Mouse (Mus musculus) kidney, postnatal 4 days (tissue): ENCODE measurements around the gene Pphln1.

Experiments used
- DNase-seq, 2 experiments: peaks; one replicate each; pipeline ENCODE4 v3.0.0; 2021; ENCODE audit warnings: mixed read lengths in 2 of 2

Gene Pphln1

DNA sequence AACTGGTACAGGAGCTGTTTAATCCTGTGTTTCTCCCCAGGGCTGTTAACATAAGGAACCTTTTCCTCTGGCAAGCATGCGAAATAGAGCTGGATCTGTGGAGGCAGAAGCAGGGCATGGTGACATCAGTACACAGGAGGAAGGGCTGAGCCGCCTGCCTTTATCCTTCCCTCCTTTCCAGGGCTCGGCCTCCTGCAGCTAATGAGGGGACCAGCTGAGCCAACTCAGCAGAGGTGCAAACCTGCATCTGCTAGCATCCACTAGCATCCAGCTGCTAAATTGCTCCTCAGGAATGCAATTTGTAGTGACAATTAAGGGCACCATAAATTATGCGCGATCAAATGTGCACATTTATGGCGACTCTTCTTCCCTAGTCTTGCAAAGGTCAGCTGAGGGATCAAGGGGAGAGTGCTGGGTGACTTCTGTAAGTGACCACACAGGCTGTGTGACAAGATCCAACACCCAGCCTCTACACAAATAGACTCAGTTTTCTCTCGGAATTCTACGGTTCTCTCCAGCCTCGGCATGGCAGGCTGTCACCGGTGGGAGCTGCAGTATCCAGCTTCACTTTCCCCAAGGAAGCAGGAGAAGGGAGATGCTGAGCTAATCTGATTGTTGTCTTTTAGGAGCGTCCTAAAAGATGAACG, 112.7 kb downstream of the Pphln1 start:
- peak; percentile 26 to 44 for DNase-seq

DNA sequence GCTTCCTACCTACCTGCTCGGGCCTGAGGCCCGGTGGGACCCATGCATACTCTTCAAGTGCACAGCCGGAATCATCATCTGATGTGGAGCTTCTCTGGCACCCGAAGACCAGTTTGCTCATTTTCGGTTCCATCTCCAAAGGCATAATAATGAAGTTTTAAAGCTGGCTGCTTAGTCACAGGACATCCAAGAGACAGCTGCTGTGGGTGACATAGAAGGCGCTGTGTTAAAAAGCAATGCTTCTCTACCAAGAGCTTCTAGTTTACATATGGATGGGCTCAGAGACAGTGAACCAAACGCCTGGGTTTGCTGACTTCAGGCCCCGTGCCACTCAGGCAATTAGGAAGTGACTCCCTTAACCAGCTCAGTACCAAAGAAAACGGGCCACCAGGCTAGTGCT, 114.3 kb downstream of the Pphln1 start:
- DNase-seq = no peak

DNA sequence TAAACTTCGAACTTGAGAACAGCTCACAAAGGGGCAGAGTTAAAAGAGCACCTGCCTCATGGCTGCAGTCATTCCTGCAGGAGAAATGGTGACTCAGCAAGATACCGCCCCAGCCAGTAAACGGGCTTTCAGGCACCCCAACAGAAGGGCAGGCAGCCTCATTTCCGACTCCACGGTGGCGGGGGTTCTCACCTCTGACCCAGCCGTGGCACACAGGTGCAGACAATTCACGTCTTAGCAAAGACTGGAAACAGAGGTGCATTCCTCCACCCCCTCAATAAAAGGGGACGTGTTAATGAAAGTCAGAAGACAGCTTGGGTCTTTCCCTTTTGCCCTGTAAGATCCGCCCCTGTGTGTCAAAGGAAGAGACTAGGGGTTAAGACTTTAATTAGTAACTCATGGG, 115.8 kb downstream of the Pphln1 start:
- DNase-seq = peak; percentile 45 to 63

DNA sequence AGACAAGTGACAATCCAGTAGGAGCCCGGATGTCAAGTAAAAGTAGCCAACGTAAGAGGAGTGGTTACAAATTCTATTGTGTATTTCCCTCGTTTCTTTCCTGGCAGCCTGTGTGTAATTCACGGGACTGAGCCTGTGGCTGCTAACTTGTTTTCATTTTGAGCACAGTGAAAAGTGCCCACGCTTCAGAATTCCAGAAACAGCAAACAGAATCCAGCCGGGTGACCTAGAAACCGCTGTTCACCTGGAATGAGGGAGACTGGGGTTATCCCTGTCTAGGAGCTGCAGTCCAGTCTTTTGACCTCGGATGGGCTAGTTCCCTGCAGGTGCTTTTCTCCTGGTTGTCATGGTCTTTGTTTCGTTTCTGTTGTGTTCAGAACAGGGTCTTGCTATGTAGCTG, 117.2 kb downstream of the Pphln1 start:
- no peak for DNase-seq

DNA sequence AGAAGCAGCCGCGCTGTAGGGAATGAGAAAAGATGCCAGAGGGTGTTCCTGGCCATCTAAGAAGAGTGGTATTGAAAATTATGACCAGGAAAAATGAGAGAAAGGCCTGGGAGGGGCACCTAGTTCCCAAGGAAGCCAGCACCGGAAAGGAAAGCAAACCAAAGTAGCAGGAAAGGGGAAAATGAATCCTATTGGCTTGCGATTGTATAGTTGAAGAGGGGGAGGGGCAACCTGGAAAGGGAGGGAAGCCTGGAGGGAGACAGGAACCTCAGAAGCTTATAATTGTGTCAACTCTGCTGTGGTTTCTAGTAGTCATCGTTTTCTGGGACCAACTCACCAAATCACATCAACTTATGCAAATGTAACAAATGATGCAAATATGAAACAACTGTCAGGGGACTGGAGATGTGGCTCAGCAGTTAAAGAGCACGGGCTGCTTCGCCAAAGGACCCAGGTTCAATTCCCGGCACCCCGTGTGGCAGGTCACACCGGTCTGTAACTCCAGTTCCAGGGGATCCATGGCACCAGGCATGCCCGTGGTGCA, 118.9 kb downstream of the Pphln1 start:
- DNase-seq = peak in 1 of 2 experiments; percentile 20

DNA sequence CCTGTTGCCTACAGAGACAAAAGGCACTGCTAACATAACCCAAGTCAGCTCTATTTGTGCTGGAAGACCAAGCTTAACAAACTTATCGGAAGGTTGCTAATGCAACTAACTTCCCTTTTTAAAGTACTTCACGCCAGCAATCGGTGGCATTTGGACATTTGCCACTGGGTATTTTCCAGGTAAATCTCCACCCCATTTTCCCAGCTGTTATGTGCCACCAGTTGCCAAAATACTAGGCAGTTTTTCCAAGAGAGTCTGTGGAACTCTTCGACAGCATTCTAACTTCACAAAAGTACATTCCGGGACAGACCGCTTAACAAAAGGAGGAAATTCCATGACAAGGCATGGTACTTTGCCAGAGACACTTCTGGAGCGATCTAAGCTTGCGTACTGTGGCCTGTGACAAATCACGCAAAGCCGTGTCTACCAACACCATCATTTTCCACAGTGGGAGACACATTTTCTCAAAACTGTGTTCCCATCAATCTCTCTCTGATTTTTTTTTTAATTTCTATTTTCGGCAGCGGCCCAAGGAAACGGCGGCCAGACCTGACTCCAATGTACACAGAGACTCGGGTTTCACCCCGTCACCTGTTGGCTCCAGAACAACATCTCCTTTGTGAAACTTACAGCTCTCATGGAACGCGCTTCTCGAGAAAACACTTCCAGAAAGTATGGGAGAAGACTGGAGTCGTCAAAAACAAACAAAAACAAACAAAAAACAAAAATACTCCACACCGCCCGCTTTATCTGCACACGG, 120.2 kb downstream of the Pphln1 start:
- peak; percentile 37 to 60 for DNase-seq

DNA sequence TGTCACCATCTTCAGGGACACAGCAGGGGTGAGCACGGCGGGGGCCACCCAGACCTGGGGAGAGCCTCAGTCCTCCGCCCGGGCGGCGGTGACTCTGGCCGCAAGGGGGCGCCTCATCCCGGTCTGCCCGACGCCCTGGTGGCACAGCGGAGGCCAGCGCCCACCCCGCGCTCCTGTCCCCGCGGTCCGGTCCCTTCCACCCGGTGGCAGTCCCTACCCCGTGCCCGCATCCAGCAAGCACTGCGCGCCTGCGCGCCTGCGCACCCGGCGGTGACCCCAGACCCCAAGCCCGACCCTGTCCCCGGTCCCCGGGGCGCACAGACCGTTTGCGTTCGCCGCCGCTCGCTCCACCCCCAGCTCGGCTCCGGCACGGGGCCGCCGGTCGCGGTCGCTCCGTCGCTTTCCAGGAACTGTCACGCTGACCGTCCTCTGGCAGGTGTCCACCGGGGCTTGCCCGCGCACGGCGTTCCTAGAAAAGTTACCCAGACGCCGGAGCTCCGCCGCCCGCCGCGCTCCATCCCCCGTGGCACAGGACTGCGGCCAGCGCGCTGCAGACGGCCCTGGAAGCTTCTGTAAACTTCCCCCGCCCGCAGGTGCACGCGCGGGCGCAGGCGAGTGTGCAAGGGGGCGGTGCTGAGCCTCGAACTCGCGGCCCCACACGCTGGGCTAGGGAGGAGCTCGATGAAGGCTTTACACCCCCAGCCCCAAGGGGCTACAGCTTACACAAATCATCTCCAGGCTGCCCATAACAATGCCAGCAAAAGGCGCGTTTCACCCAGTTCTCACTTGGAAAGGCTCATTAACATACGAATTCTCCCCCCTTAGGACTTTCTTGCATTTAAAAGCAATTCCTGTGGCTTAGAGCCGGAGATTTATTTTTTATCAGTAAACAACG, 121.0 kb downstream of the Pphln1 start:
- peak; percentile 92 to 94 for DNase-seq

DNA sequence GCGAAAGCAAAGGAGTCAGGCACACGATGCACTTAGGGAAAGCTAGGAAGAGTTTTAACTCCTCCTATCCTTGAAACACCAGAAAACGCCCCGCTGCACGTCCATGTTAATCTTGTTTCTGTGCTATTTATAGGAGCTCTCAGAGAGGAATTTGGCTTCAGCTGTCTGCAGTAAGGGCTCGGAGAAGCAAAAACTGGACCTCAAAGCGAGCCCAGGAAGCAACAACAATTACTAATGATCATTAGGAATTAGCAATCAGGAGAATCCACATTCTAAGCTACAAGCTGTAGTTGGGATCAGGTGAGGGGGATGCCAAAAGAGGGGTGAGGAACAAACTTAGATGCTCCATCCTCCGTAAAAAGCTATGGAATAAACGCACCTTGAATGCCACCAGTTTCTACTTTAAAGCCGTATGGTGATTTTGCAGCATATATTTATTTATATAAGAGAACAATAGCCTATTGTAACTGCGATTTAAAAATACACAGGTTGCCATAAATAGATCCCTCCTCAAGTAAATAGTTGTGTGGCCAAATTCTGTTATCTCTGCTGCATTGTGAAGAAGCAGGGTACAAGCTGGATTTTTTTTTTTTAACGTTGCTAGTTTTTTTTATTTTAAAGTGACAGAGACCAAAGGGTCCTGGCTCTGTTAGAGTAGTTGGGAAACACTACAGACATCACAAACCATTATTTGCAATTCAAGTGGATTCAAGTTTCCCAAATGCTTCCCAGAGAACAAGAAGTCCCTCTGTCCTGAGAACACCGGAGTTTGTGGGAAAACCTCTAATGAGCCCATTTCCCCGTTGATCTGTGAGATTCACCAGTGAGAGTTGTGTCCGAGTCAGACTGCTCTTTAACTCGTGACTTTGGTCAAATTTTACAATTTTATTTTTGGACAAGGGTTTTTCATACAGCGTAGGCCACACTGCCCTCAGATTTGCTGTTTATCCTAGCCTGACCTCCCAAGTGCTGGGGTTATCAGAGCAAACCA, 122.0 kb downstream of the Pphln1 start:
- peak; percentile 41 to 62 for DNase-seq

DNA sequence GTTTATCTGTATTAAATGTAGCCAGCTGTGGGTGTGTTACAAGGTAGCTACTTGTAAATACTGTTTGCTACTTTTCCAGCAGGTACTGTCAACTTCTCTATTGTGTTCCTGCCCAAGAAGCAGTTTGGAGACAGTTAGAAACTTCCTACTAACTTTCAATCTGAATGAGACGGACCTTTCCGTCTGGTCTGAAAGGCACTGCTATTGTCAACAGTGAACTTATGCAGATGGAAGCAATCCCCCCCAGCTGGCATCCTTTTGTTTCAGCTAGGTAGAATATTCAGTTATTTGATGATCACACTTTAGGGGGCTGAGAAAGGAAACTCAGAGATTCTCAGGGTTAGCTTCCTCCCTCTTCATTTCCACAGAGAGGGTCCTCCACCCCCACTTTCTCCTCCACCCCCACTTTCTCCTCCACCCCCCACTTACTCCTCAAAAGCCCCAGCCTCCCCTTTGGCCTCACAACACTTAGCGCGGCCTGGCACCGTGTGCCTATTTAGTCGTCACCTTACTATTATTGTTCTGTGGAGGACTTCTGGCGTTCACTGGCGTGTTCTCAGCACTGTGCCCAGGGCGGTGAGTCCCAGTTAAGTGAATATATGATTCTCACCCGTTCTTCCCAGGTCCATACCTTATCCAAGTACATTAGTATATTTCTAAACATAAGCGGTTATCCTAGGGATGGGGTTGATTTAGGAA, 123.1 kb downstream of the Pphln1 start:
- DNase-seq = no peak

DNA sequence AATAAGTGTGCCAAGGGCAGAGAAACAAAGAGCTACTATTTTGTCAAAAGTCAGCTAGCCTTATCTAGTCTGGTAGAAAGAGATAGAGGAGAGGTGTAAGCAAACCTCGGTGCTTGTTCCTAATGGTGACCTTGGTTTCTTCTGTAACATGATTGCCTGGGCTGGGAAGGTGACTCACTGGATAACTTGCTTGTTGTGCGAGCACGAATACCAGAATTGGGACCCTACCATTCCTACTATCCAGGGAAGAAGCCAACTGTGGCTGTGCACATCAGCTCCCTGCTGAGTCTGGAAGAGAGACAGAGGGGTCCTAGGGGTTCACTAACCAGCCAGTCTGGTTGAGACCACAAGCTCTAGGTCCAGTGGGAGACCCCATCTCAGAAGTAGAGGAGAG, 123.6 kb downstream of the Pphln1 start:
- no peak for DNase-seq

DNA sequence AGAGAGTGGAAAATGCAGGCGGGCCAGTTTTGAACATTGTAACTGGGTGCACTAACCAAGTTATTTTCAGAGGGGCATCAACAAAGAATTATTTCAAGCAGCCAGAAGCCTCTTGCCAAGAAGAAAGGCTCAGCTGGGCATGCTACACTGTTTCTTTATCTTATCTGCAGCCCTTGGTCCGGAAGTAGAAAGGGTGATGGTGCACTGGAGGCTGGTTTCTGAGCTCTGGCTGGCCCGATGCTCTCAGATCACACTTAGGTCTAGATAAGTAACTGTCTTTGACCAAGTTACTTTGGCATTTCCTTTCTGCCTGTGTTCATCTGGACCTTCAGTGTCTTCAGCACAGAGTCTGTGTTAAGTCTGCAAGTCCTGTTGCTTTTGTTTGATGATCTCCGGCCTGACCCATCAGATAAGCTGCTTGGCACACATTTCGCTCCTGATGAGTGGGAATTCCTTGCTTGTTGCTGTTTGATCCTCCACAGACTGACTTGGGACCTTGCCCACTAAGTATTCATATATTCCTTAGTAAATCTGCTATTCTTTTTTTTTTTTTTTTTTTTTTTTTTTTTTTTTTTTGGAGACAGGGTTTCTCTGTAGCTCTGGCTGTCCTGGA, 127.3 kb downstream of the Pphln1 start:
- DNase-seq = no peak

DNA sequence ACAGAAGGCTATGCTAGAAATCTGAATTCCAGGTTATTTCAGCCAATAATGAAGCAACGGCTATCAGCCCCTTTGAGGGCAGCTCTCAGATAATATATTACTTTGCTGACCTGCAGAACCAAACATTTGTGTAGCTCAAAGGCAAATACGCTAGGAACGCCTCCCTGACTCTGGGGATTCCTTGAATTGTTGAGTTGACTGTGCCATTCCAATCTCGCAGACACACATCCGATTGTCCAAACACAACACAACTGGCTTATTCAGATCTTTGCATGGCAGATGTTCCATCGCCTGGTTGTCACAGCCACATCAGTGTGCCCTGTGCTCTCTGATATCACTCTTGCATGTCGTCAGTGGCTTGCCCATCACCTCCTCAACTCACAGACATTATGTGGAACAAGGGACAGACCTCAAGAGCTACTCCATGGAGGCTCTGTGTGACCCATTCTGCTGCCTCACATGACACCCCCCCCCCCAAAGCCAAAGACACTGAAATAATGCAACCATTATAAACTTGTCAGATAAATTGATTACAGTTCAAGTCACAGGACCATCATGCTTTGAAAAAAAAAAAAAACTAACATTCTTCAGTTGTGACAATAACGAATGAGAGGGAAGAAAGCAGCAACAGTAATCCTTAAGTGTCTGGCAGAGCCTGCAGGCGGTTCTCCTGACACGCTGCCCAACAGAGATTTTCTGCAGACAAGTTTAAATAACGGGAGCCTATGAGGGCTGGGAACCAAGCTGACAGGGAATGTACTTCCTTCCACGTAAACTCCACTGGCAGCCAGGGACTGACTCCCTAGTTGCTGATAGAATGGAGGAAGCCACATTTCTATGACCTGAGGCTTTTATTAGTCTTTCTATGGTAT, 131.9 kb downstream of the Pphln1 start:
- DNase-seq = peak; percentile 32 to 43

DNA sequence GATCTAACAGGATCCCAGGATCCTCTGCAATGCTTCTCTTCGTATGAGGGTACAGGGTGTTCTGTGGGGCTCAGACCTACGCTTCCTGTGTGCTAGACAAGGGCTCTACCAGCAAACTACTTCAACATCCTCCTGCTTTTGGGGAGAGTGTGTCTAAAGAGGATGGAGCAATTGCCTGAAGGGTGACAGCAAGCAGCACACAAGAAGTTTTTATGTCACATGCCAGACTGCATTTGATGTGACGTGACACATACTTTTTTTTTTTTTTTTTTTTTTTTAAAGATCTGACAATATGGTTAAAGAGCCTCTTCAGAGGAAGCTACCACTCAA, 132.5 kb downstream of the Pphln1 start:
- no peak for DNase-seq

DNA sequence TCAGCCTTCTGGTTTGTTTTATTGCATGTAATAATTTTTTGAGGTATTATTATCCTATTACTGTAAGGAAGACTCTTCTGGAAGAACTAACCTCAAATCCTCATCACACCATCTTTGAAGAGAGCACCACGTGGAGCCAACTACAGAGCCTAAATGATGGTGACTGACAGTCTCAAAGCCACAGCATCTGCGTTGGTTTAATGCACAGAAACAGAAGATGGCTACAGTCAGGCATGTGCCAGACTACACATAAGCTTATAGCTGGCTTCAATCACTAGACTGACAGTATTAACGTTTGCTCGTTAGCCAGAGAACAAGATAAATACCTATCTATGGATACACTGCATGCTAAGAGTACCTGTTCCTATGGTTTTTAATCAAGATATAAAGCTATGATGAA, 138.0 kb downstream of the Pphln1 start:
- DNase-seq = no peak

DNA sequence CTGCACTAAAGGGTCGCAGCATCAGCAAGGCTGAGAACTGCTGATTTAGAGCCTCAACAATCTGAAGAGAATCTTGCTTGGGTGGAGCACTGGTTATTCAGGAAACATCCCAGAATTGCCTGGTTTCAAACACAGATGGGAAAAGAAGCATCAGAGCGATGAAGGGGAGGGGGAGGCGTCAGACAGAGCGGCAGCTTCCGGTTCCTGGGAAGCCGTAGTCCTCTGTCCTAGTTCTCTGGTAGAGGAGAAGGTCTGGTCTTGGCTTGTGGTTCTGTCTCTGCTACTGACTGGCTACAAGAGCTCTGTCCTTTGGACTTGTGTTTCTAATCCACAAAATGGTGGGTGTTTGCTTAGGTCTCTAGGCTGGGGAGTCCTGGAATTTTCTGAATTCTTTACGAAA, 139.6 kb downstream of the Pphln1 start:
- DNase-seq = no peak

DNA sequence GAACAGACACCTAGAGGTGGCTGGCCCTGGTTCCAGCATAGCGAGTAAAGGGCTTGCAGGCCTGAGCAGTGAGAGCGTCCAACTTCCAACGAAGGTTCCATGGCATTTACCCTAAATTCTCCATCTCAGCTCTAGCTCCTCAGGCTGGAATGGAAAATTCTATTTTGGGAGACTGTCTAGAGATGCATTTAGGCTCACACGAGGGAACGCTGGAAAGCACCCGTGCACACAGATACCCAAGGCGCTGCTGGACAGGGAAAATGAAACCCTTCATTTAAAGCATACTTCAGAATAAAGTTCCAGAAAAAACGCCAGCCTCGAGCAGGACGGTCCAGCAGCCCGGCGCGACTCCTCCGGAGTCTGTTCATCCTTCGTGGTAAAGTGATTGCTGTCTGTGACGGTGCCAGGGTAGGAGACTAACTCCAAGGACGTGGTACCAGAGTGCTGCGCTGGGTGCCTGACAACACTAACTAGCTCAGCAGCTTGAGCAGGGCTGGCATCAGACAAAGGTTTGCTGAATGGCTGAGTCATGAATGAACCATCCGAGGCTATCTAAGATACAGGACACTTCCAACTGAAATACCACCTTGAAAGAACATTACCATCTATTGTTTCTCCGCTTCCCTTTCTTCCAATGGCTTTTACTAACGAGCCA, 140.5 kb downstream of the Pphln1 start:
- no peak for DNase-seq

DNA sequence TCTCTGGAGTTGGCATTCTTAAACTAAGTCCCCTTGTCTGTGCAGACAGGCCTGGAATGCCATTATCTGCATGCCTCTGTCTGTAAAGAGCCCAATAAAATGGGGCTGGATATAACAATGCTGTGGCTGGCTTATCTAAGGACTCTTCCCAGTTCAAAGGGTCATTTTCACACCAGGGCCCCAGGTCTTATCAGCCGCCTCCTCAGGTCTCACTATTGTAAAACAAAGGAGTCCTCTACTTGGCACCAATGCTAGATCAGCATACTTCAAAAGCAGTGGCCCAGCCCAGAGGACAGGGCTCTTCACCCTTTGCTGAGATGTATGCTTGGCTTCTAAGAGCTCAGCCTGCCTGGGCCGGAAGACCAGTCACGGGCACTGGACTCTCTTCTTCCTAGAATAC, 141.3 kb downstream of the Pphln1 start:
- no peak for DNase-seq
